Mouse (Mus musculus): ENCODE data around the gene Gm17571.
A peak's percentile ranks its signal among the peaks of the same experiment; 100 is the strongest.

Gm17571 gene

DNA sequence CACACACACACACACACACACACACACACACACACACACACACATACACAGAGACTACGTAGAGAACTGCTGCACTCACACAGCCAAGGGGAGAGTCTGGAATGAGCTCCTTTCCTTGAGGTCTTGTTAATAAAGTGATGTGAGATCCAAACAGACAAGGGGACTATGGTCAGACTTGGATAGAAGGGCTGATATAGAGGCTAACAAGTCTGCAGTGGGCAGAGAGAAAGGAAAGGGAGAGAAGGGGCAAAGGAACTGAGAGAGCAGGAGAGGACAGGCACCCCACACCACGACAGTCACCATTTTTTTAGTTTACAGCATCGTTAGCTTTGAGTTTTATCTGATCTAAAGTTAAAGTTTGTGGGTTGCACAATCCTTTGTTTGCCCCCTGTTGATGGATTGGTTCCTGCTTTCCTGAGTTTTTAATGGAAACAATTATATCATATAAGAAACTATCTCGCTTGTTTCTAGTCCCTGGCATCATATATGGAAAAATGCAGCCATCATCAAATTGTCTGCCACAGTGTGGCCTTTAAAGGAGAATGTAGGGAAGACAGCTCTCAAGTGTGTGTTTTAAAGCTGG, at the start of gene Gm17571:
Gene Gm17571 (minus strand): TSS at position 51 of the 583 bp plus-strand sequence.
- DNase-seq = no peak

DNA sequence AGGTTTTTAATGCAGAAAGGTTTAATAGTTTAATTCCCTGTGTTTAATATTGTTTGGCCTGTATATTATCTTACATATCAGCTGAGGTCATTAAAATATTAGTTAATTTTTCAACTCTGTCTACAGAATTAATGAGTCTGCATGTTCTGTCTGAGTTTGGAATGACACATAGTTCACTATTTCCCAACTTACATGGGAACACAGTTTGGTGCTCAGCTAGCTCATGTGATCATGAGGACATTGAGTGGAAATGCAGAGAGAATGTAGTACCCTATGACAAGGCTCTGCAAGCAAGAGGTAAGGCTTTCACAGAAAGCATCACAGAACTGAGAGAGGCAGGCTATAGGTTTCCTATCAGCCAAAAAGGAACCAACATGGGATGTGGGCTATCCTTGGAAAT, 49.0 kb upstream of the Gm17571 start:
- no peak for DNase-seq

DNA sequence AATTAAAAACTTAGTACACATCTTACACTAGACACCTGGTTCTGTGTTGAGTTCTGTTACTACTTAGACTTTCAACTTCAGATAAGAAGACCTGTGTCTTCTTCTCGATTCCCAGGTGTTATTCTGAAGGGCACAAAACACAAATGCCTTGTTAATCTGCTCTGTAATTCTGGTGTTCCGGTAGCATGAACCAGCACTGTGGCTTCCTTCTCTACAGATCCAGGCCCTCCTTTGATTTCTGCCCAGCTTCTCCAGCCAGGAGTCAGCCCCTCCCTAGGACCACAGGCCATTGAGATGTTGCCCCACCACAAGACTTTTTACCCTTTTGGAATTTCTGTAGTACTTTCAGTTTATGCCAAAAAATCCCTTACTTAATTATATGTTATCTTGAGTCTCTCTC, 47.2 kb upstream of the Gm17571 start:
- no peak for DNase-seq

DNA sequence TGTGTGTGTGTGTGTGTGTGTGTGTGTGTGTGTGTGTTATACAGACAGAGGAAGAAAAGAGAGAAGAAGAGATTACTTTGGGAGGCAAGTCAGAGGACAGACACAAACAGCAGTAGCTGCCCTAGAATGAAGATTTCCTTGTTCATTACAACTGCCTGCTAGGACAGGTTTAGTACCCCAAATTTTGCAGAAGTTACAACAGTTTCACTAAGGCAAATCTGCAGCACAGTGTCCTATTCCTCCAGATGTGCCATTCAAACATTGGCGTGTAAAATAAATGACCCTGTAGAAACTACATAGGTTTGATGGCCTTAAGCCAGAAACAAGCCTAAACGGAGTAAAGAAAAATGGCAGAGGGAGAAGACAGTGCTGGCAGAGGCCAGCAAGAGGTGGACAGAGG, 46.3 kb upstream of the Gm17571 start:
- DNase-seq = no peak

DNA sequence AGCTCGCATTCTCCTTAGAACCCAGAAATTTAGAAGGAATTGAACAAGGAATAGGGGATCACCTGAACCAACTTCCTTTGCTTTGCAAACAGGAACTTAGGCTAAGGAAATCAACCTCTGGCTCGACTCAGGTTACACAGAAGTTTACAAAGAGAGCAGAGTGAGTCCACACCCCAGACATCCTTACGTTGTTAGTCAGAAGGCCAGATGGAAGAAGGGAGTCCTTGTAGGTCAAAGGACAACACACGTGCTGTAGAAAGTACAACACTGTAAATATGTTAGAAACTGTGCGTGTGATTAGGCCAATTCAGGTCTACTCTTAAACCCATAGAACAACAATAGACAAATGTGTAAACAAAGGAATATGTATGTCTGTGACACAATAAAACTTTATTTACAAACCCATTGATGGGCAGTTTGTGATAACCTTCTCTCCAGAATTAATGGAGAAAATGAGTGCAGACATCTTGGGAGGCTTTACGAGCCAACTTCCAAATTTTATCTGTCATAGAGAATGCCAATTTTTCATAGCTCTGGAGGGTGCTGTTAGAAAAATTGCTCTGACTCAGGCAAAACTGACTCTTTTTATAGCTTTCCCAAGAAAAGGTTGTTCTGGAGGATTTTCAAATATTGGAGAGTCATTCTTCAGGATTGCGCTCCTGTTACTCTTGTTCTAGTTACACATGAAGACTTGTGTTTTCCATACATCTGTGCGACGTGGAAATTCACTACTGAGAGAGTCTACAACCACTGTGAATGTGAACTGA, 45.5 kb upstream of the Gm17571 start:
- no peak for DNase-seq

DNA sequence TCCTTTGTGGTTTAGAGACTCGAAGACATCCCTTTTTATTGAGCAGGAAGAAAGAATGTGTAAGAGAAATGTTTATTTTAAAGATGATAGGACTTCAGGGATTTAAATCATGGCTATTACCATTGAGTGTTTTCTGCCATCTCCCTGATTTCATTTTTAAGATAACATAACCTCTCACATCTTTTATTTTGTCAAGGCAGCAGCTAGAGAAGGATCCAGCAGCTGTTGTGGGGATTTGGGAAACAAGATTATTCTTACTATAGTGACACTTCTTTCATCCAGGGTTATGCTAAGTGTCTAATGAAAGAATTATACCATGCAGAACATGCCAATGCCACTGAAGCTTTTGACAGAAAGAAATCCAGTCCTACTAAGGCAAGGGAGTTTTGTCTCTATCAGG, 44.6 kb upstream of the Gm17571 start:
- no peak for DNase-seq

DNA sequence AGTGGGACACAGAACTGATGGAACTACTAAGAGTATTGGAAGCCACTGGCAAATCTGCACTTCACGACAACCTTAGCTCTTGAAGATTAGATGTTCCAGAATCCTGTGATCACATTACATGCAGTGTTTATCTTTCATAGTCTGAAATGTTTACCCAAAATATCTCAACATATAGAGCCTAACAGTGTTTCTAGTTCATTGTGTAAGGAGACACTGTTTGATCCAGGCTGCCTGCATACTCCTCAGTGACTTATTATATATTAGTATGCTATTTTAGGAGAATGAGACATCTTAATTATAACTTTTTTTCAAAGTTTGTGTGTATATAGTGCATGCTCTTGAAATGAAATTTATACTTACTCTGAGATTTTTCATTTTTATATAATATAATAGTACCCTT, 39.4 kb upstream of the Gm17571 start:
- DNase-seq = no peak

DNA sequence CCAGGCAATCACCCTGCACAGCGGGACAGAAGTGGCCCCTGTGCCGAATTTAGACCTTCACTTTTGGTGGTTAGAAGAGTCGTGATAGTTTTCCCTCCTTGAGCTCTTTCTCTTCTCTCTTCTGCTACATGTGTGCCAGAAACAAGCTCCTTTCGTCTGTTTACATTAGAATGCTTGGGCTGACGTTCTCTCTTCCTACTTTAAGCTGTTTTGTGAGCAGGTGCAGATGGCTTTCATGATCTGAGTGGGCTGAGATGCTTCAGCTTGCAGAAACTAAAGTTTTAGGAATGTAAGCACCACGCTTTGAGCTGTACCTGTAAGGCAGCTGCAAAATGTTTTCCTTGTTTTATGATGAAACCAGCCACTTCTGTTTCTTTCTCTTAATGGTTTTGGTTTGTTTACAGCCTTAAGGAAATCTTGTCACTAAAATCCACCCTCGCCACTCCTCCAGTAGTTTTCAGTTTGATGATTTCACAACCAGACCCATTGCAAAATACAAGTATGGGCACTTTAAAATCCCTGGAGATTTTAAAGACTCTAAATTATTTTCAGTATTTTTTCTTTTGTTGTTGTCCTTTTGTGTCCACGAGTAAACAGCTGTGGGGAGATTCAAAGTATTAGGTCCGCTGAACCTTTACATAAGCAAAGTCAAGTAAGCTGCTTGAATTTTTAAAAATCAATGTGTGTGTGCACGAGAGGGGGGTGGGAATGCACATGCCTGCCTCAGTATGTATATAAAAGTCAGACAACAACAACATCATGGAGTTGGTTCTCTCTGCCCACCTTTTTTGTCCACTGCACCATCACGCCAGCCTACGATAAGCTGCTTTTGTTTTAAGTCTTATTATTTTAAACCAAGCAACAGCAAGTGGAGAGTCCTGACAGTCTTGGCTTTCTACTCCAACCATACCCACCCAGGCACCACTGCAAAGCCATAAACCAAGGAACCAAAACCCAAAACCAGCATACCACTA, 38.0 kb upstream of the Gm17571 start:
- DNase-seq = no peak

DNA sequence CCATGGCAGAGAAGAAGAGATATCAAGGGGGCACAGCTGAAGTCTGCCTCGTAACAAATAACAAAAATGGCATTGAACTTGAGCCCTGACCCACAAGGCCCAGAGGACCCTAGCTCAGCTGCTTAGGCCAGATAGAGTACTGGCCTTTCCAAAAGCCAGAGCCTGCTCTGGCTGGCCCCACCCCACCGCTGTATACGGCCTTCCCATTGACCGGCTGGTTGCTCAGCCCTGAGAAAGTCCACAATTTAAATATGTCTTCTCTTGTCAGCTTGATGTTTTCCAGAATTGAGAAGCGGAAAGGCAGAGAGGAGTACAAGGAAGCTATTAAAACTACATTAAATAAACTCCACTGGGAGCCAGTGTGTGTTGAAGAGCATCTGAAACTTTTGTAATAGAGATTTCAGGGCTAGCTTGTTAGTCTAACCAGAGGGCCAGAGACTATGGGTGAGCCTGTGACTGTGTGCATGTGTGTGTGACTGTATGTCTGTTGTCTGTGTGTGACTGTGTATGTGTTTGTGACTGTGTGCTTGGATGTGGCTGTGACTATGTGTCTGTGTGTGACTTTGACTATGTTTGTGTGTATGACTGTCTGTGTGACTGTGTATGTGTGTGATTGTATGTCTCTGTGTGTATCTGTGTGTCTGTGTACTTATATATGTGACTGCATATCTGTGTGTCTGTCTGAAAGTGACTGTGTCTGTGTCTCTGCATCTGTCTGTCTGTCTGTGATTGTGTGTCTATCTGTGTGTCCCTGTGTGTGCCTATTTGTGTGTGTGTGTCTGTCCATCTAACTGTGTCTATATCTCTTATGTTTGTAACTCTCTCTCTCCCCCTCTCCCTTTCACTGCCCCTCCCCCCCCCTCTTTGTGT, 36.9 kb upstream of the Gm17571 start:
- no peak for DNase-seq

DNA sequence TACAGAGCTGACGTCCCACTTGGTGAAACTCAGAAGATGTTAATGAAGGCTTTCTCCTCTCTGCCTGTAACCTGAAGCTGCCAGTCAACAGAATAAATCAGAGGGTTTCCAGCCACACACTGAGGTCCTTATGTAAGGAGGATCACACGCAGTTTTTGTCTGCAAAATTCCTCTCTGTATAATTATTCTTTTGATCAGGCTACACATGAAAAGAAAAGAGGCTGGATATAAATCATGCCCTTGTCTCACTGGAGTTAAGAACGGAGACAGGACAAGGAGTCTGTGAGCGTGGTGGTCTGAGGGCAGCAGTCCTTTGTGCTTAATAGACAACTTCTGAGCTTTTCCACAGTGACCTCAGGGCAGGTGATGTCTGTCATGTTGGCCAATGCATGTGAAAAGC, 32.7 kb upstream of the Gm17571 start:
- no peak for DNase-seq

DNA sequence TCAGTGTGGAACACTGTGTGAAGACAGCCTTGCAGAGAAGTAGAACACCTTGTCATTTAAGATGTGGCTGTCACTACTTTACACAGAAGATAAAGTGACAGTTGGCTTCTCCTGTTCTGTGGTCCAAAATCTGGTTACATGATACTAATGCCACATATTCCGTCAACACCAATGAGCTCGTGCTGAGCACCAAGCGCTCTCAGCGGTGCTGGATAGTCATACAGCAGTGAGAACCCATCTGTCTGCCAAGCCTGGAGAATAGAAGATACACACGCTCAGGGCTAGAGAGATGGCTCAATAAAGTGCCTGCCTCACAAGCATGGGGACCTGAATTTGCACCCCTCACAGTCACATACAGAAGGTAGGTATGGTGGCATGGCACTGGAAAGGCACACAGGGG, 28.4 kb upstream of the Gm17571 start:
- DNase-seq = peak; percentile 45 to 56

DNA sequence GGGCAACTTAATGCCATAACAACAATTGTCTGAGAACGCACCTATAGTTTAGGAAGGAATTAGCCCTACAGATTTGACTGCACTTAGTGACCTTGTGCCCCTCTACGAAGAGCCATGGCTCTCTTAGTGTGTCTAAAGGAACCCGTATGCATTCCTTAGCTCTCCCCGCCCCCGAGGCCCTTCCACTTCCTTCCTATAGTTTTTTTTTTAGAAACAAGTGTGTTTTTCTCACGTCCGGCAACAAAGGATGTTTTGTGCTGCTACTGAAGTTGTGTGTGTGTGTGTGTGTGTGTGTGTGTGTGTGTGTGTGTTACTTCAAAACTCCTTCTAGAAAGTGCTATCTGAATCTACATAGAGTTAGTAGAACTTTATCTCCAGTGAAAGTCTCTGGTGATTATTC, 23.5 kb upstream of the Gm17571 start:
- DNase-seq = no peak

DNA sequence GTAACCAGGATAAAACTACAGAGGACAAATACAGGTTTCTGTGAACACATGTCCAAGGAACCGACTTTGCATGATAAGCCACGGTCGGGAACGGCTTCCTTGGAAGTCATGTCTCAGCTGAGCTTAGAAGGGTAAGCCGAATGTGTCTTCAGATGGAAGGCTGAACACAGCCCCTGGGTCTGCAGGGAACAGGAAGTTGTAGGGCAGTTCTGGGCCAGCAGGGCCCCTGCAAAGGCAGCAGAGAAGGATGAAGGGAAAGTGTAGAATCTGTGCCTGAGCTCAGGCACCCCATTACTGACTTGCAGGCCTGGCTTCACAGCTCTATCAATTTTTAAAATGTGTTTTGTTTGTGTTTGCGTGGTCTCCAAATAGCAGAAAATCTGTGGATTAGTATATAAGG, 22.2 kb upstream of the Gm17571 start:
- DNase-seq = no peak

DNA sequence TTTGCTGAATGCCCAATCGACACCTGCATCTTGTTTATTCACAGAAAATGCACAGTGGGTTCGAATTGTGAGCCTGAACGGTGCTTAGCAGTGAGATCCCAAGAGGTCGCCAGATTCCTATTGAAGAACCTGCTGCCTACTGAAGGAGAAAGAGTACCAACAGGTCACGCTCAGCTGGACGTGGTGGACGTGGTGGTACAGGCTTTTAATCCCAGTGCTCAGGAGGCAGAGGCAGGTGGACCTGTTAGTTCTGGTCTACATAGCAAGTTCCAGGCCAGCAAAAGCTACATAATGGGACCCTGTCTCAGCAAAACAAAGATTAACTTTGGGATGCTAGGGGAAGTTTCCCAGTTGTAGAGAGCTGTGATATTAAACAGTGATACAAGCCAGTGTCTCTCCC, 21.2 kb upstream of the Gm17571 start:
- DNase-seq = no peak

DNA sequence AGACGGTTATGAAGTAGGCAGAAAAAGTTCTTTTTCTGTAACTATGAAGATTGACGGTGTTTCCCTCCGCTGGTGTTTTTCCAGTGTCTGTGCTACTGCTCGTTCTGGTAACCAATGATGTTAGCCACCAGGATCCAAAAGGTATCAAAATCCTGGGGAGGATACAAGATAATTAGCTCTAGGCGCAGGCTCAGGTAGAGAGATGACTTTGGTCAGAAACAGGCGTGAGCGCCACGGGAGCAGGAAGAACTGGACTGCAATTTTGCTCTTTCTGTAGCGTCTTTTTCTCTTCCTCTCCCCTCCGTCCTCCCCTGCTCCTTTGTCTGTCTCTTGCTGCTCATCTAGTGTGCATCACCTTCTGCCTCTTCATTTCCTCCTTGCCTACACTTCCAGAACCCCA, 20.3 kb upstream of the Gm17571 start:
- no peak for DNase-seq

DNA sequence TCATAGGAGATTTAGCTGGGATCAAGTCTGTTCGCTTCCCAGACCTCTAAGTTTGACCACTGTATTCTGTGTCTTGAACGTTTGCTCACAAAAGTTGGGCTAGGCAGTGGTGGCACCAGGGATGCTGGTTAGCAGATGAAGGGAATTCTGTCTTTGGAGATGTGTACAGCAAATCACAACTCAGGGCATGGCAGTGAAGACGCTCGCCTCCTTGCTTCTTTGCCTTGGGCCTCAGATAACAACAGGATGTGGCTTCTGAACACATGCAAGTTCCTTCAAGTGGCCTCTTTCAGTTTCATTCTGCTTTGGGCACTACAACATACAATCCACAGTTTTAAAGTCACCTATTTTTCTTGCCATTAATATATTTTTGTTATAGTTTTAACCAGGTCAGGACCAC, 19.8 kb upstream of the Gm17571 start:
- DNase-seq = no peak

DNA sequence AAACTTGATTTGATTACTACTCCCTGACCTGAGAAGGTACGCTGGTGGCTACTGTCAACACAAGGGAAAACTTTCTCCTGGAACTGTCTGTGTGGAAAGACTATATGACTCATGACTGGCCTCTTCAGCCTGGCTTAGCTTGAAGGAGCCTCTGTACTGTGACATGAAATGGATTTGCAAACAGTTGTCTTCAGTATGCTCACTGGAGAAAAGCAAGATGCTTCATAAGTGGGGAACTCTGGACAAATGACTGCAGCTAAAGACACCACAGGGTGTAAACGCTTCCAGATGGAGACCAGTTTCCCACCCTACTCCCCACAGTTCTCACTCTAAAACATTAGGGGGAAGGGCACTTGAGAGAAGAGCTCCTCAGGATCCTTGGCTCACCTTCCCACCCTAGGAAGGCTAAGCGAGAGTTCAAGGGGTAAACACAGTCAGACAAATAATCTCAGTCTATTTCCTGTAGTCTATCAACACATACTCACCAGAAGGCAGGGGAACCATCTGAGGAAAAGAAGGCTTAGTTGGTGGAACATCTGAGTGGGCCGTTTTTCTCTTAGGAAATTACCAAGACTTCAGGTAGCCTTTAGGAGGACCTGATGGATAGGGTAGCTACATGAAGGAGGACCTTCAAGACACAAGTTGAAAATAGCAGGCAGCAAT, 18.9 kb upstream of the Gm17571 start:
- DNase-seq = no peak

DNA sequence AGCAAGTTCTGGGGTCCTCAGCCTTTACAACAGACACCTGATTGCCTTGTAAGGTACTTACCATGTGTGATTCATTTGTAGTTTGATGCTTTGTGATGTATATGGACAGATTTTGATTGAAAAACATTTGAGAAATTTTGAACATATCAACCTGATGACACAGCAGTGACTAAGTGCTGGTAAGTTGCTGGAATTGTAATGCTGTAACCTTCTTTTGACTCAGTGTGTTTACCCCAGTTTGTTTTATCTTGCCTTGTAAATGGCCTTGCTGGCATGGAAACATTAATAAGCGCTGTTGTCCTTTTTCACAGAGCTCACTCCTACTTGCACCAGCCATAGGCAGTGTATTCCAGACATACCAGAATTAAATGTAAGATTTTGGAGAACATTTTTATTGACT, 14.4 kb upstream of the Gm17571 start:
- DNase-seq = no peak

DNA sequence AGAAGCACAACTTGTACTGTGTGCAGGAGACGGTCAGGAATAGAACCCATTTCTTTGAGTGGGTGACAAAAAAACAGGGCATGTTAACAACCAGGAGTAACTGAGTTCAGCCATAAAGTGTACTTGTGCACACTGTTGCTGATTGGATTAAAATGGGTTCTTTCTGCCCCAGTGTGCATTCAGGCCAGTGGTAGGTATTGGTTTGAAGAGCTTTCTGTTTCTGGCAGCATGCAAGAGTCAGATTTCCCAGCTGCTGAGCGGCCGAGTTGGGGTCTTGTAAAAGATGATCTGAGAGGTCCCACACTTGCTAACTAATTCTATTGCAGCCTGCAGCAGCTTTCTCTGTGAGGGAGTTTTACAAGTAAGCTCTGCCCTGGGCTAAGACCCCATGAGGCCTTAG, 13.5 kb upstream of the Gm17571 start:
- DNase-seq = no peak

DNA sequence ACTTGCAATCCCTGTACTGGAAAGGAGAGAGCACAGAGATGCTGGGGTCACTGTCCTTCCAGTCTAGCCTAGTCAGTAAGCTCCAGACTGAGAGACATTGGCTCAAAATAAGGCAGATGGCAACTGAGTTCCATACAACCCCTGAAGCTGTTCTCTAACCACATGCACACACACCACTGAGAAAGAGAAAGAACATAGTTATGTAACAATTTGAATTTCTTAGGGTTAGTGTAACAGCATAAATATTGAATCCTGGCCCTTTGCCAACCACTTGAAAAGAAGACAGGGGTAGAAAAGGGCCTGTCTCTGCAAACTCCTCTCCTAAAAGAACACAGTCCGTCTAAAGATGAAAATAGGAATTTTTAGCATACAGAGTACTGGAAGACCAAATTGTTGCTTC, 12.8 kb upstream of the Gm17571 start:
- no peak for DNase-seq

DNA sequence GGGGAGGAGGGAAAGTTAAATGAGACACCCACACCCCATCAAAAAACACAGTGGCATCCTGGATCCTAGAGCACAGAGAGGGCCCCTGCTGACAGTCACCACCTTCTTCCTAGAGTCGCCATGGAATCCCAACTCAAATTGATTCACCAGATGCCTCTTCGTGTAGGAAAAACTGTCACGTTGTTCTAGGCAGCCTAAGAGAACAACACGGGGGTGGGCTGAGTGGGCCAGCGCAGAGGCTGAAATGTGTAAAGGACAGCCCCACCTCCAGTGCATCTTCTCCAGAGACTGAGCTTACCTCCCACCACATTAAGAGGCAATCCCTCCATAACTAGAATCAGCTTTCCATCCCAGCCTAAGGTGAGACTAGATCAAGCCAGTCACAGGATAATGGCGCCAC, 11.2 kb upstream of the Gm17571 start:
- no peak for DNase-seq

DNA sequence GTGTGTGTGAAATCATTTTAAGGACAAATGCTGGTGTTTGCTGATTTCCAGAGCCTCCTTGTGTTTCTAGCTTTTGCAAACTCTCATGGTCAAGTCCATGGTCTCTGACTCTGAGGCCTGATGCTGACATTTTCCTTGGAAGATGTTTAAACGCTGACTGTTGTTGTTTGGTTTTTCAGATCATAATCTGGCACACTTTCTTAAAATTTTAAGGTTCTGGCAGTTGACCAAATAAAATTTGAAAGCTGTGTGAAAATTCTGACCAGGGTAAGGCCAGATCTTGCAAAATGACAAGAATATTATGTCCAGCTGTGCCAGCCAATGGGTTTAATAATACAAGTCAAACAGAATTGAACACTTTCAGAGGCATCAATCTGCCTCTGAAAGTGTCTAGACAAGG, 8.7 kb upstream of the Gm17571 start:
- DNase-seq = no peak

Data from cerebellum, postnatal 25 days (tissue).